Mouse (Mus musculus) testis, adult 2 months (tissue): ENCODE results near the gene Cby1.

ENCODE experiments used
- CTCF ChIP-seq: fragments of 200-500 bp; IDR thresholded peaks from 2 replicates; pipeline ENCODE4 v1.5.1; 2012; ENCODE audit warnings: low read depth, mild to moderate bottlenecking, inconsistent platforms, low read length, moderate library complexity; ENCODE audit not compliant: control insufficient read depth, insufficient read depth, insufficient replicate concordance
- POLR2A ChIP-seq: fragments of 200-500 bp; IDR thresholded peaks from 2 replicates; pipeline ENCODE4 v1.6.1; 2012; ENCODE audit warnings: low read depth, mild to moderate bottlenecking, inconsistent platforms, low read length, moderate library complexity; ENCODE audit not compliant: control insufficient read depth

GRCm38 (mm10) chr15:79688268-79688956 lies 29.4 kb downstream of the Cby1 start:
- TF ChIP-seq POLR2A (no peak), CTCF (no peak)
